Mouse (Mus musculus) small intestine, adult 2 months (tissue): ENCODE data around the gene Abhd16a.

ENCODE experiments used
- CTCF ChIP-seq: fragments of 200-500 bp; IDR thresholded peaks from 2 replicates; pipeline ENCODE4 v1.5.1; 2012; ENCODE audit warnings: low read depth, mild to moderate bottlenecking, control low read depth, inconsistent platforms, low read length, moderate library complexity, mixed read lengths; ENCODE audit not compliant: insufficient replicate concordance, insufficient read length; ENCODE audit errors: extremely low read depth
- POLR2A ChIP-seq: fragments of 200-500 bp; IDR thresholded peaks from 2 replicates; pipeline ENCODE4 v1.6.1; 2012; ENCODE audit warnings: low read depth, mild to moderate bottlenecking, control low read depth, inconsistent platforms, low read length, moderate library complexity

GRCm38 (mm10) chr17:35044904-35045806 lies 43.9 kb upstream of the Abhd16a start:
- TF ChIP-seq CTCF, result no peak
- no peak for TF ChIP-seq POLR2A
